Mouse (Mus musculus): ENCODE measurements at regions not wholly inside any gene's neighbourhood (a gene's known extent, or its start where the extent isn't known, plus 50 kb on each side); places are given as distances from the start of the nearest gene placed in this dataset.

DNA sequence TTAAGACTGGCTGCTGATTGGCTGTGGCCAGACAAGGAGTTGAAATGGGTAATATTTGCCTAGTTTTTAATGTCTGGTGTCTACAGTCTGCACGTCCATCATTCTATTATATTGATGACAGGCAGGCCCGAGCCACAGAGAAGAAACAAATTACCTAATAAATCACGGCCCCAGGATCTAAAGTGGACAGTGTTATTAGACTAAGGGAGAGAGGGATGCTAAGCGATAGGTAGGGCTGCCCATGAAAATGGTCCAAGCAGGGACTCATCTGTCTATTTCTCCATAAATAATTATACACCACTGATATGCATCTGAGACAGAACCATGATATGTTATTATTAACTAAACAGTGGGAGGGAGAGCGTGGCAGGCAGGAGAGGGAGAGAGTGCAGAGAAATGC is 114.1 kb upstream of the Tle3 start:
- in situ Hi-C loops (cut with MboI, MseI): no loop called here

DNA sequence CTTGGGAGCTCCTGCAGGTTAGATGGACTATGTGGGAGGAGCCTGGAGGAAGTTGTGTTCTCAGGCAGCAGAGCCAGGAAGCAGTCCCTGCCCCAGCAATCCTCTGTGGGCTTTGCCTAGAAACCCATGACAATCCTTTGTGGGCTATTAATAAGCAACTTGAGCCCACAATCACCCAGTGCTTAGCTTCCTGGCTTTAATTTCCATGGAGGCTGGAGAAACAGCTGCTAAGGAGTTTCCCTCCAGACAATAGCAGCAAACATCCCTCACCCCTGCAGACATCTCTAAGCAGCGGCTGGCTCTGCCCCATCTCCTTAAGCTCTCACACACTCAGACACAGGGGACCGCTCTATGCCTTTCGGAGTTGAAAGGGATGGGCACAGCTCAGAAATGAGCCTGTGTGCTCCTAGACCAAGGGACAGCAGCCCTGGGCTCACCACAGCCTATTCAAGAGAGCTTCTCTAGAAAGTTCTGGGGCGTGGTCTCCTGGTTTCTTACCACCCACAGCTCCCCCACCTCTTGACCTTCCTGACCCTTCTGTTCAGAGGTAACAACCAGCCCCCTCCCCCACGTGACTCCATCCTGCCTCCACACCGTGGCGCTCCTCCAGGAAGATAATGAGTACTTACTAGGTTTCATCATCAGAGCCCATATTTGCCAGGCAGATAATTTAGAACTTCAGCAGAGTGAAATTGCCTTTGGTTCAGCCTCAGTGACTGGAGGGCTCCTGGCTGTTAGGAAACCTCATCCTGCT is 112.6 kb upstream of the Tle3 start:
- in situ Hi-C loops (cut with MboI, MseI): no loop called here

DNA sequence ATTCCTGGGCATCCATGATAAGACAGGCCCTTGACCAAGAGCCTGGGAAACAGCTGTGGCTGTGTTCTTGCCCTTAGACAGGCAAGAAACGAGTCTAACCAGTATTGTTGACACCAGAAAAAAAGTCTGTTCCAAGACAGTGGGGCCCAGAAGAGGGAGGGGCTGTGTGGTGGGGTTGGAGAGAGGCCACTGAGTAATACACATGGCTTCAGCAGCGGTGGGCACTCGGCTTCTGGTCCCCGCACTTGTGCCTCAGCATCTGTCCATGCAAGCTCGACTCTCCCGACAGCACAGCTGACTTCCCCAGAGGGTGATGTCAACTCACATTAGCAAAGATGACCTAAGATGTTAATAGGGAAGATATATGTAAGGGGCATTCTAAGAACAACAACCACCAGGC is 110.9 kb upstream of the Tle3 start:
- in situ Hi-C loops (cut with MboI, MseI): no loop called here

DNA sequence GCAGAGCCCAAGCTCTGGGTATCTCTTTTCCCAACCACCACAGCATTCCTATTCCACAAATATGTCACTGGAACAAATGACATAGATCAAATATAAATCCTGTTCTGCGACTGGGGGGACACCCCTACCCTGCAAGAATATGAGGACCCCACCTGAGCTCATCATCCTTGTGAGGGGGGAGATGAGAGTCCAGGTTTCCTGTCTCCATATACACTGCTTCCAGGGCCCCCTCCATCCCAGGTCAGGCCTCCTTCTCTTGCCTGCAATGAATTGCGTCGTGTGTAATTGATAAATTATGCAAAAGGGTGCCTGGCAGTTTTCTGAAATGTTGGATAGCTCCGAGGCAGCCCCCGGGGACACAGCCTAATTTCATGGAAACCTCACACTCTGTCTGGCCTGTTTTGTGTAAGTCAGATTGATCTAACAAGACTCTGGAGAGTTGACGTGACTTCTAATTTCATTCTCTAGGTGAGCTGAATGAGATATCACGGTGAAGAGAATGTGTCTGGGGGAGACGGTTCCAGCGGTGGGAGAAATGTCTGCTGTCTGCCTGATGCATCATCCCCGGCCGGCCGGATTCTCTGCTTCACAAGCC is 110.3 kb upstream of the Tle3 start:
- in situ Hi-C loops (cut with MboI, MseI): no loop called here

DNA sequence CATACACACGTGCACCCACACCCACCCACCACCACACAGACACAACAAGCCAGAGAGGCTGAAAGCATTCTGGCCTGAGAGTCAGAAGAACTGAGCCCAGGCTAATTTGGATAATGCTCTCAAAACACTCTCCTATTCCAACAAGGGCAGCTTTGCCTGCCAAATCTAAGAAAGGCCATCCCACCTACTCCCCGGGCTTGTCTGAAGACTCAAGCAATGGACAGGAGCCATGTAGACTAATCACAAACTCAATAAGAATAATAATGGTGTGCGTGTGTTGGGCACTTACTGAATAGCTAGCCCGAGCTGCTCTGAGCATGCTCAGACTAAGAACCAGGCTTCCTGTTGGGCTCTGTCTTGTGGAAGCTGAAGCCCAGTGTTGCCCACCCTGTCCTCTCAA is 108.8 kb upstream of the Tle3 start:
- in situ Hi-C loops (cut with MboI, MseI): no loop called here

DNA sequence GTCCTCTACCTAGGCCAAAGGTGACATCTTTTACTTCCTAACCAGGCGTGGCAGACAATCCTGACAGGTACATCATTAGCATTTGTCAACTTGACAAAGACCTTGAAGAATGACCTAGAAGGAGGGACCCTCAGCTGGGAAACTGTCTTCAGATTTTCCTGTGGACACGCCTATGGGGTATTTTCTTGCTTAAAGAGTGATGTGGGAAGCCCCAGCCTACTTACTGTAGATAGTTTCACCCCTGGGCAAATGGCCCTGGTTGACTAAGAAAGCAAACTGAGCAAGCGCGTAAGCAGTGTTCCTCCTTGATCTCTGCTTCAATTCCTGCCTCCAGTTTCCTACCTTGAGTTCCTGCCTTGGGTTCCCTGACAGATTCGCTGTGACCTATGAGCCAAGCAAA is 106.7 kb upstream of the Tle3 start:
- in situ Hi-C loops (cut with MboI, MseI): no loop called here

DNA sequence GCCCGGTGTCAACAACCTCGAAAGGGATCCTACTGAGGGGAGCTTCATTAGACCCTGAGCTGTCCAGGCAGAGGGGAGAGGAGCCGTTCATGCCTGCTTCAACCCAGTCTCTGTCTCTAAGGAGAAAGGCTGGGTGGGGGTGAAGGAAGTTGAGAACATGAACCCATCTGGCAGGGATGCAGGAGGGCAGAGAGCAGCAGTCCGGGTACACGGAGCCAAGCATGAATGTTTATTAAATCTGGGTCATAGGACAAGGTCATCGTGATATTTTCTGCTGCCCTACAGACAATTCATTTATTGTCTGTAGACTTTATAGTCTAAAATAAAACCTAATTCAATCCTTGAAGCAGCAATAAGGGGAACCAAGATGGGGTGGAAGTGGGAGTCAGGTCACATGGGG is 105.2 kb upstream of the Tle3 start:
- in situ Hi-C loops (cut with MboI, MseI): no loop called here

DNA sequence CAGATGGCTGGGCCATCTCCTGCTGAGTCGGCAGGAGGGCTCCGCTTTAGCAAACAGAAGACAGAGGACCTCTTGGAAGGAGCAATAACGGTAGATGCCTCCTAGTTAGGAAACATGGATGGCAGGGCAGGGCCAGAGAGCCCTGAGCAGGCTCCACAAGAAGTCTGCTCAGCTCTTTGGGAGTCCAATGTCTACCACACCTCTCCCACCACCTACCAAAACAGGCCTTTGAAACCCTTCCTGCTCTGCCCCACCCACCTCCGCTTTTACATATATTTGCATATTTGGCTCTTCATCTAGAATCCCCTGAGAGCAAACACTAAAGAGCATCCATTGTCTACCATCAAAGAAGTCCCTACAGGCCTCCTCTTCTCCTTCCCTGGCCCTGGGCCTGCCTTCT is 104.6 kb upstream of the Tle3 start:
- in situ Hi-C loops (cut with MboI, MseI): no loop called here

DNA sequence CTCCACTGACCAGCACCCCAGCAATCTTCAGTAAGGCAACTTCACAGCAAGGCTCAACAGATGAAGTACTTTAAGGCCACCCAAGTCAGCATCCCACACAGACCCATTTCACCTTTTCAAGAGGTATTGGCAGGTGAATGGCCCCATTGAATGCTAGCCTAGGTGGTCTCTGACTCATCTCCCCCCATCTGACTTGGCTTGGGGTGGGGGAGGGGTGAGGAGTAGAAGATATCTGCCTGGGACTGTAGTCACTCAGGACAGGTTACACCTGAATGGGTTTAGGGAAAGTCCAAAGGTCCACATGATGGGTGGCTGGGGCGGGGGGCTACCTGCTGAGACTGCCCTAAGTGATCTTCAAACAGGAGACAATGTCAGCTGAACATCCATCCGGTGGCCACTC is 104.0 kb upstream of the Tle3 start:
- in situ Hi-C loops (cut with MboI, MseI): no loop called here

DNA sequence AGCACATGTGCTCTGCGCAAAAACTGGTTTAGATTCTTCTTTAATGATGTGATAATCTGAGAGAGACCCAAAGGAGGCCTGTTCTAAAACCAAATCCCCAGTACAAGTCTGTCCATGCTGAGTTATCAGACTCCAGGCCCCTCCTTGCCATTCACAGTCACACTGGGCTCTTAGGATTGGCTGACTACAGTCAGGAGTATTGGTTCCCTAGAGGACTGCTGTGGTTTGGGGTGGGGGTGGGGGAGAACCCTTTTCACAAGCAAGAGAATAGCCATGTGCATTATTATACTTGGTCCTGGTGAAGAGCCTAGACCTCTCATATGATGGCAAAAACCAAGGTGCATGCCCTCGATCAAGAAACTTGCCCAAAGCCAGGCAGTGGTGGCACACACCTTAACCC is 103.5 kb upstream of the Tle3 start:
- in situ Hi-C loops (cut with MboI, MseI): no loop called here

DNA sequence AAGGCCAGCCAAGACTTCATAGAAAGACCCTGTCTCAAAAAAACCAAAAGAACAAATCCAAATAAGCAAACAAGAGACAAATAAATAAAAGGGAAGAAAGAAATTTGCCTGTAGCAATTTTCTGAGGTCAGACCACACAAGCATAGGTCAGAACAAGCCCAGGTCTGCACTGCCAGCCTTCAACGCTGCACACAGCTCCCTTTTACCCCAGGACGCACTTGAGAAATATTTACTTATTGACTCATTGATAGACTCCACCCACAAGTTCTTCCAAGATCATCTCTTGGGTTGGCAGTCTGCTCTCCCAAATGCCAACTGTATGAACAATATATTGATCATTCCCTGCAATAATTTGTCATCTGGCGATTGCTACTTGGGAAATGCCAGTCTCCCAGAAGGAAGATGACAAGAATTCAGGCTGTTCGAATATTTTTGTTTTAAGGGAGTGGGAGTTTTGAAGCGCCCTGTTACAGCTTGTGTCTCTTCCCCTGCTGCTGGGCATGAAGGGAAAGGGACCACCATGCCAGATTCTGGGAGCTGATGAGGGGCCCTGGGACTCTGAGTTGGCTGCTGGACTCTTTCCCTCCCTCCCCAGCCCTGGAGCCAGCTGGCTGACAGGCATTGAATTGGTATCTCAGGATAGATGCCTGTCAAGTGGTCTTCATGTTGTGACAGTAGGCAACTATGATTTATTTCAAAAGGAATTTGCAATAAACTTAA is 102.9 kb upstream of the Tle3 start:
- in situ Hi-C loops (cut with MboI, MseI): no loop called here

DNA sequence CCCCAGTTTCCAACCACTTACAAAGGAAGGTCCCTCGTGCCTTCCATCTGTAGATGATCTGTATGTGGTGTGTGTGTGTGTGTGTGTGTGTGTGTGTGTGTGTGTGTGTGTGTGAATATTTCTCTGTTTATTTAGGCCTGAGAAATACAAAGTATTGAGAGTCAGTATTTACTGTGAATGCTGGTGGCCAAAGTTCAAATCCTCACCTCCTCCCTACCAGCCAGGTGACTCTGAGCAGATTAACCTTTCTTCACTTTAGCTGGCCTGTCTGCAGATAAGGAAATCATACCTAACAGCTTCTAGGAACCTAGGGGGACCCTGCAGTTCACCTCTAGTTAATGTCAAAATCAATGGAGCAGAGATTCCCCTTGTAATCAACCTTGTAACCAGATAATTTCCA is 100.9 kb upstream of the Tle3 start:
- in situ Hi-C loops (cut with MboI, MseI): no loop called here

DNA sequence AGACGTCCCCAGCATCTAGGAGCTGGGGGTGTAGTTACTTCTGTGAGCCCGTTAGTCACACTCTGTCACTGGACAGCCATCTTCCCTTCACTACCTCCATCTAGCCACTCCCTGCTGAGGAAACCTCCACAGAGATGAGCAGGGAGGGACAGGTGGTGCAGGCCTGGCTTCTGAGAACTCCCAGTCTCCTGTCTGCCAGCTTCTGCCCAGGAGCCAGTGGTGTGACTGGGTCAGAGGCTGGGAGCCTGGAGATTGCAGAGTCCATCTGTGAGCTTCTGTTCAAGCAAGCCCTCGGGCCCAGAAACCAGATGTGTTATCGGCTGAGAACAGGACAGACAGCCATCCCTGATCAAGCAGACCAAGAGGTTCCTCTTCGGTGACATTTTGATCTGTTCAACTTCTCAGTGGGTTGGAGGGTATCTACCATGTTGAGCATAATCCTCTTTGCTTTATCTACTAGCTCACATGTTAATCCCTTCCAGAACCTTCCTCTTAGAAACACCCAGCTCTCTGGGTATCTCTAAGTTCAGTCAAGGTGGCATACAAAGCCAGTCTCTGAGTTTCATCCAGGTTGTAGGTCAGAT is 100.3 kb upstream of the Tle3 start:
- in situ Hi-C loops (cut with MboI, MseI): no loop called here

DNA sequence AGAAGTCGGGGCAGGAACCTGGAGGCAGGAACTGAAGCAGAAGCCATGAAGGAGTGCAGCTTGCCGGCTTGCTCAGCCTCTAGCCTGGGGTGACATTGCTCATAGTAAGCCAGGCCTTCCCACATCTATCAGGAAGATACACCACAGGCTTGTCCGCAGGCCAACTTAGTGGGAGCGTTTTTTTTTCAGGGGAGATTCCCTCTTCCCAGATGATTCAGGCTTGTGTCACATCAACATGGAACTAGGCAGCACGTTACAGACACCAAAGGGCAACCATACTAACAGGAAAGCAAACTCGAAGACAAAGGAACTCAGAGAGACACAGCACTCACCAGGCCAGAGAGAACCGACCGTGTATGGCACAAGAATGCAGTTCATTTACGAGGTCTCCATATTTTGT is 98.1 kb upstream of the Tle3 start:
- in situ Hi-C loops (cut with MboI, MseI): no loop called here

DNA sequence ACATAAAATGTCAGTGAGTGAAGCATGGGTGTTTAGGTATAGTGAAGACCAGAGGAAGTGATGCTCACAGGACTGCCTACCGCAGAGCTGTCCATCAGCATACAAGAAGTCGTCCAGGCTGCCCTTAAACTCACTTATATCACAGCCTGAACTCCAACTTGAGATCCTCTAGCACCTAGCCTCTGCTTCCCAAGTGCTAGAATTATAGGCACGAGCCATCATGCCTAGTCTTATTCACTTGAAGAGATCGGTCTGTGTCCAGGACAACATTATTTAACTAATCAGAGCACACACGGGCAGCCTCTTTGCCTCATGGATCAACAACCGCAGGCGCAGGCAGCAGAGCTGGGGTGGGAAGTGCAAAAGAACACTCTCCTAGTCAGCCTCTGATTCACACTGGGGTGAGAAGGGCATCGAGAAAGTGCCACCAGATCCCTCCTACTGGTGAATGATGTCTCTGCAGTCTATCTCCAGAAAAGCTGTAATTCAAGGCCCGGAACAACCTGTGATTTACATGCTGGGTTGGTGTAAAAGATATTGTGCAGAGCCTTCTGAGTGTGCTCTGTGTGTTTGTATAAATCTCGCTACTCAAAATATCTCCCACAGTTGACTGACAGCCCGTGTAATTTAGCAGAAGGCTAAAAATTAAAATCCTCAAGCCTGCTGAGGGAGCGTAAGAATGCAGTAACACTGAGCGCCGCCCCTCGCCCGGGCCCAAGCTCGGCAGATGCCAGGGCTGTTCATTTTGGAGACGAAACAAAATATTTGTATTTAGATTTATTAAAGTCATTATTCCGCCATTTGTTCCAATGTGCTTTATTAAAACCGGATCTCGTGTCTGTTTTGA is 94.6 kb upstream of the Tle3 start:
- in situ Hi-C loops (cut with MboI, MseI): no loop called here

DNA sequence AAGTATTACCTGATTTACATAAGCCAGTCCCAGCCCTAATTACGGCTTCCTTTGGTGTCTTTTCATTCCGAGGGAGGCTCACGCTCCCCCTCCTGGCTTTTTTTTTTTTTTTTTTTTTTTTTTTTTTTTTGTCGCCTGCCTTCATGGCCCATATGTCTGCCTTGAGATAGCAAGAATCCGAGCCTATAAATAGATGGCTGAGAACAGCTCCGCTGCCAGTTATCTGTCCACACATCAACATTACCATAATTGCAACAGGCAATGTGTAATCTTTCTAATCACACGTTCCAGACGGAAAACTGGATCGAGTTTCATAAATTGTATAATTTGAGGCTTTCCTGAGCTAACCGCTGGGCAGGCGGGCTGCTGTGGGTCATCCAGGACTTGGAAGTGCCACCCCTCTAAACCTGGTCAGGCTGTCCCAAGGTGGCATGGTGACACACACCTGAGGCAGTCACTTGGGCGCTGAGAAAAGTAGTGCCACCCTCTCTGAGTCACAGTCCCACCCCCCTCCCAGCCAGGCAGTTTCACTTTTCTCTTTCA is 93.9 kb upstream of the Tle3 start:
- in situ Hi-C loops (cut with MboI, MseI): no loop called here

DNA sequence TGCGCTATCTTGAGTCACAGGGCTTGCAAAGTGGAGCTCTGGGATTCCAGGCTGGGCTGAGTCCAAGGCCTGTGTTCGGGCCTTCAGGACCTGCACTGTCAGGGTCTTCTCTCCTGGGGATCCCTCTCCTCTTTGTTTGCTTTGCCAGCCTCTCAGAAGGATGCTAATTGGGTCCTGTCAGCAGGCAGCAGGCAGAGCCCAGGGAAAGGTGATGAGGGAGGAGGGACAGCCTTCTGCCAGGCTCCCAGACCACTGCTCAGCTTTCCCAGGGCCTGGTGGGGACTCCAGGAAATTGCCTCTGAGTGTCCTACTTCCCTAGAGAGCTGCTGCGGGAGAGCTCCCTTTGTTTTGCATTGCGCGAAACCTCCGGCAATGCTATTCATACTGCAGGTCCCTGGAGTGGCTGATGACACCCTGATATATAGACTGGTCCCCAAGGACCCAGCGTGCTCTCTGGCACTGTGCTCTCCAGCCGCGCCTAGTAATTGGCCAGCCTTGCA is 93.1 kb upstream of the Tle3 start:
- in situ Hi-C loops (cut with MboI, MseI): no loop called here

DNA sequence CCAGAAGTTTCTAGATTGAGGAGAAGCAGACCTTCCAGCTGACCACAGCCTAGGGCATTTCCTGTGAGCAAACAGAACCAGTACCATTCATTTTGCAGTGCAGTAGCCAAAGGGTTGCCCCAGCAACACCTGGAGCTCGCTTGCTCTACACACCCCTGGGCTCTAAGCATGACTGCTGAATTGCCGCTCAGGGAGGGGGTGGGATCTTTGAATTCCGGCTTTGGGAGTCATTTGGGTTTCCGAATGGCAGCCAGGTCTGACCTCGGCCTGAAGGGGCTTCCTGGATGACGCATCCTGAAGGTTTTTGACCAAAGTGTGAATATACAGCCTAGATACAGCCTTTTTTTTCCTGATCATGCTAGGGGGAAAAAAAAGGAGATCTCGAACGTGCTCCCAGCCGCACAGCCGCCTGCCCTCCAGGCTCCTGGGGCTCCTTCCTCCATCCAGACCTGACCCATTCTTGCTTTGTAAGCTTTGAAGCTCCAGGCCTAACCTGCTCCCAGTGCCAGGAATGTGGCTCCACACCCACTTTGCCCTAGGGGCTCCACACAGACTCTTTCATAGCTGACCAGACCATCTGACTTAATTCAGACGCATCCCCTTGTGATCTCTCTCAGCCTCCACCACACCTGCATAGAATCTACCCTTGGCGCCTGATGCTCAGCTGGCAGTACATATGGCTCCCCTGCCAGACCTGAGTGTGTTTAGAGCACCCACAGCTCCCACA is 91.1 kb upstream of the Tle3 start:
- in situ Hi-C loops (cut with MboI, MseI): no loop called here

DNA sequence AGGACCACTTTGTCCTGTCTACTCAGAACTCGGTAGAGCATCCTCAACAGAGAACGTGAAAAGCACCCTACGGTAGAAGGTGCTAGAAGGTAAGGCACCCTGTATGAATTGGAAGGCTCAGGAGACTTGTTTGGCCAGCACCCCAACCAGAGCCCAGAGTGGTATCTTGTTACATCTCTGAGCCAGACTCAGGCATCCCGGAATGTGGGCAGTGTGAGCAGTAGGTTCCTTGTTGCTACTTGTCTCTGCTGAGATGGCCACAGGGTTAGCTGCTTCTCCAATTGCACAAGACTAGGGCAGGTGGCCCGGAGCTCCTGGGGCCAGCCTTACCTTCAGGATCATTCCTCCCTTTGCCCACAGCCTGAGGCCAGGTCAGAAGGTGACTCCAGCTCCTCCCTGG is 88.9 kb upstream of the Tle3 start:
- in situ Hi-C loops (cut with MboI, MseI): no loop called here

DNA sequence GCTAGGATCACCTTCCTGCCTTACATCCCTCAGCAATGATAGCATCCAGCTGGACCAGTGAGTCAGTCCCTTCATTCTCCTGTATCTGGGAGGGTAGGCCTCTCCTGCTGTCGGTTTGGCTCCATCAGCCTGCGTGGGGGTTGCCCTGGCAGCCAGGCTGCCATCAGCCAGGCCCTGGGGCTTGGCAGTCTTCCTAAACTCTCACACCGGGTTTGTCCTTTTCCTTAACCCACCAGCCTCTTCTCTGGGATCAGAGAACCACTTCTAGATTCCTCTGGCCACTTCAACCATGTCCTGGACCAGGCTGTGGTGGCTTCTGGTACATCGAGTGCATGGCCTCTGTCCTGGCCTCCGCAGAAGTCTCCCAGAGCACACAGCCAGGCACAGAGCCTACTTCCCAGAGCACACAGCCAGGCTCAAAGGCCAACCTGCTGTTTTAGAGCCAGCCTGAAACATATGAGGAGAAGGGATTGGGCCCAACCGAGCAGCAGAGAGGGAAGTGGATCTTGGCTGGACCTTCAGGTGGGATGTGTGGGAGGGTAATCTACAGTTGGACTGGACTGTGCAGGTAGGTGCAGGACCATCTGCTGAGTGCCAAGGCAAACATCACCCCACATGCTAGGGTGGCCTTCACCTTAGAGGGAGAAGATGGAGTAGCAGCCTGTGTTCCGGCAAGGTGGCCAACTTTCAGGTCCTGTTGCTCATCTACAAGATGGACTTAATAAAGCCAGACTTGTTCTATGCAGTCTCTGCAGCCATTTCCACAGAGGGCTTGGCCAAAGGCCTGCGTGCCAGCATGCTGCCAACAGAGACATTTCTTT is 87.8 kb upstream of the Tle3 start:
- in situ Hi-C loops (cut with MboI, MseI): no loop called here
